Mouse (Mus musculus): ENCODE measurements around the gene Ddias. TPM values are rescaled to one million over a fixed set of nuclear protein-coding genes. Genes with fewer than 3 reads are reported as not detected.
A peak's percentile ranks its signal among the peaks of the same experiment; 100 is the strongest.

Gene Ddias
- polyA plus RNA-seq, 1 experiment from 2014 or later: 23.5 TPM

- WGBS: 85% methylated on average over 11 of the region's 11 CpGs
- Histone ChIP-seq H3K27me3 (replicated peaks; ENCODE audit: low read depth, poor library complexity, severe bottlenecking) (no peaks in the 10 kb centered on the region), H3K4me1 (no peaks in the 10 kb centered on the region), H3K36me3 (replicated peaks) (peaks cover 7% of the 10 kb centered on the region; the same call in 1 of the 2 replicates), H3K9me3 (no peaks in the 10 kb centered on the region), H3K27ac (replicated peaks) (no peak overlapping the region), H3K4me3 (no peak overlapping the region)
- DNase-seq (ENCODE audit: low spot score): no peak
These were observed 36.8 kb downstream of the Ddias start for GRCm38 (mm10) chr7:92837226-92837625.

- Histone ChIP-seq H3K4me3 (no peak overlapping the region), H3K4me1 (no peaks in the 10 kb centered on the region), H3K36me3 (replicated peaks) (peaks cover 7% of the 10 kb centered on the region; the same call in 1 of the 2 replicates), H3K27ac (replicated peaks) (no peak overlapping the region), H3K27me3 (replicated peaks; ENCODE audit: low read depth, poor library complexity, severe bottlenecking) (no peaks in the 10 kb centered on the region), H3K9me3 (no peaks in the 10 kb centered on the region)
- no peak for DNase-seq (ENCODE audit: low spot score)
- 87% methylated on average over 3 of the region's 3 CpGs for WGBS
These were observed 37.6 kb downstream of the Ddias start for GRCm38 (mm10) chr7:92836447-92836846.

- Histone ChIP-seq H3K4me1 (no peaks in the 10 kb centered on the region), H3K36me3 (replicated peaks) (peaks cover 7% of the 10 kb centered on the region; the same call in 1 of the 2 replicates), H3K27ac (replicated peaks) (no peak overlapping the region), H3K27me3 (replicated peaks; ENCODE audit: low read depth, poor library complexity, severe bottlenecking) (no peaks in the 10 kb centered on the region), H3K4me3 (no peak overlapping the region), H3K9me3 (no peaks in the 10 kb centered on the region)
- no peak for DNase-seq (ENCODE audit: low spot score)
- 90% methylated on average over 2 of the region's 2 CpGs for WGBS
These were observed 39.7 kb downstream of the Ddias start for GRCm38 (mm10) chr7:92834391-92834790.

GRCm38 (mm10) chr7:92832395-92832794 is 41.7 kb downstream of the Ddias start:
- Histone ChIP-seq H3K9me3 (no peaks in the 10 kb centered on the region), H3K4me1 (no peaks in the 10 kb centered on the region), H3K27me3 (replicated peaks; ENCODE audit: low read depth, poor library complexity, severe bottlenecking) (no peaks in the 10 kb centered on the region), H3K27ac (replicated peaks) (no peak overlapping the region), H3K4me3 (no peak overlapping the region), H3K36me3 (replicated peaks) (peaks cover 7% of the 10 kb centered on the region; the same call in 1 of the 2 replicates)
- 93% methylated on average over 6 of the region's 6 CpGs for WGBS
- no peak for DNase-seq (ENCODE audit: low spot score)

- Histone ChIP-seq H3K27me3 (replicated peaks; ENCODE audit: low read depth, poor library complexity, severe bottlenecking) (no peaks in the 10 kb centered on the region), H3K4me3 (no peak overlapping the region), H3K9me3 (no peaks in the 10 kb centered on the region), H3K4me1 (no peaks in the 10 kb centered on the region), H3K27ac (replicated peaks) (no peak overlapping the region), H3K36me3 (replicated peaks) (no peaks in the 10 kb centered on the region)
- no peak for DNase-seq (ENCODE audit: low spot score)
- 43% methylated on average over 3 of the region's 3 CpGs for WGBS
These were observed 46.1 kb downstream of the Ddias start for GRCm38 (mm10) chr7:92827981-92828380.

- Histone ChIP-seq H3K27ac (replicated peaks) (no peak overlapping the region), H3K4me3 (no peak overlapping the region), H3K36me3 (replicated peaks) (no peaks in the 10 kb centered on the region), H3K27me3 (replicated peaks; ENCODE audit: low read depth, poor library complexity, severe bottlenecking) (no peaks in the 10 kb centered on the region), H3K4me1 (peaks cover 16% of the 10 kb centered on the region), H3K9me3 (no peaks in the 10 kb centered on the region)
- no peak for DNase-seq (ENCODE audit: low spot score)
- 93% methylated on average over 3 of the region's 3 CpGs for WGBS
These were observed 47.8 kb downstream of the Ddias start for GRCm38 (mm10) chr7:92826248-92826647.

- no peaks in the 10 kb centered on the region for H3K9me3 ChIP-seq
- H3K27ac ChIP-seq (replicated peaks): no peak overlapping the region
- H3K36me3 ChIP-seq (replicated peaks): no peaks in the 10 kb centered on the region
- WGBS: 47% methylated on average over 1 of the region's 1 CpGs
- H3K4me3 ChIP-seq: no peak overlapping the region
- no peak for DNase-seq (ENCODE audit: low spot score)
- H3K27me3 ChIP-seq (replicated peaks; ENCODE audit: low read depth, poor library complexity, severe bottlenecking): no peaks in the 10 kb centered on the region
- peaks cover 19% of the 10 kb centered on the region for H3K4me1 ChIP-seq
These were observed 51.5 kb downstream of the Ddias start for GRCm38 (mm10) chr7:92822409-92823101.

GRCm38 (mm10) chr7:92821871-92822270 is 52.2 kb downstream of the Ddias start:
- DNase-seq (ENCODE audit: low spot score): no peak
- 52% methylated on average over 4 of the region's 4 CpGs for WGBS
- Histone ChIP-seq H3K27ac (replicated peaks) (no peak overlapping the region), H3K9me3 (no peaks in the 10 kb centered on the region), H3K4me3 (no peak overlapping the region), H3K4me1 (peaks cover 19% of the 10 kb centered on the region), H3K36me3 (replicated peaks) (no peaks in the 10 kb centered on the region), H3K27me3 (replicated peaks; ENCODE audit: low read depth, poor library complexity, severe bottlenecking) (no peaks in the 10 kb centered on the region)

- 77% methylated on average over 7 of the region's 7 CpGs for WGBS
- Histone ChIP-seq H3K36me3 (replicated peaks) (no peaks in the 10 kb centered on the region), H3K4me3 (no peak overlapping the region), H3K9me3 (no peaks in the 10 kb centered on the region), H3K27ac (replicated peaks) (no peak overlapping the region), H3K4me1 (peaks cover 19% of the 10 kb centered on the region), H3K27me3 (replicated peaks; ENCODE audit: low read depth, poor library complexity, severe bottlenecking) (no peaks in the 10 kb centered on the region)
- no peak for DNase-seq (ENCODE audit: low spot score)
These were observed 53.0 kb downstream of the Ddias start for GRCm38 (mm10) chr7:92820941-92821465.

- Histone ChIP-seq H3K9me3 (no peaks in the 10 kb centered on the region), H3K27me3 (replicated peaks; ENCODE audit: low read depth, poor library complexity, severe bottlenecking) (no peaks in the 10 kb centered on the region), H3K4me1 (peaks cover 19% of the 10 kb centered on the region), H3K36me3 (replicated peaks) (no peaks in the 10 kb centered on the region), H3K27ac (replicated peaks) (no peak overlapping the region), H3K4me3 (no peak overlapping the region)
- WGBS: 88% methylated on average over 1 of the region's 1 CpGs
- no peak for DNase-seq (ENCODE audit: low spot score)
These were observed 53.6 kb downstream of the Ddias start for GRCm38 (mm10) chr7:92820410-92820809.

GRCm38 (mm10) chr7:92819656-92820055 is 54.4 kb downstream of the Ddias start:
- Histone ChIP-seq H3K4me1 (peaks cover 19% of the 10 kb centered on the region), H3K27ac (replicated peaks) (0 out of 2 replicates have a peak overlapping the region, but pooled peaks have one; percentile 4), H3K9me3 (no peaks in the 10 kb centered on the region), H3K36me3 (replicated peaks) (no peaks in the 10 kb centered on the region), H3K4me3 (no peak overlapping the region), H3K27me3 (replicated peaks; ENCODE audit: low read depth, poor library complexity, severe bottlenecking) (no peaks in the 10 kb centered on the region)
- no peak for DNase-seq (ENCODE audit: low spot score)
- WGBS: 80% methylated on average over 11 of the region's 11 CpGs

- Histone ChIP-seq H3K27ac (replicated peaks) (no peak overlapping the region), H3K4me3 (no peak overlapping the region), H3K4me1 (peaks cover 19% of the 10 kb centered on the region), H3K36me3 (replicated peaks) (no peaks in the 10 kb centered on the region), H3K27me3 (replicated peaks; ENCODE audit: low read depth, poor library complexity, severe bottlenecking) (no peaks in the 10 kb centered on the region), H3K9me3 (no peaks in the 10 kb centered on the region)
- no peak for DNase-seq (ENCODE audit: low spot score)
- 91% methylated on average over 9 of the region's 9 CpGs for WGBS
These were observed 56.2 kb downstream of the Ddias start for GRCm38 (mm10) chr7:92817886-92818285.

GRCm38 (mm10) chr7:92817242-92817641 is 56.8 kb downstream of the Ddias start:
- Histone ChIP-seq H3K9me3 (no peaks in the 10 kb centered on the region), H3K27ac (replicated peaks) (no peak overlapping the region), H3K36me3 (replicated peaks) (no peaks in the 10 kb centered on the region), H3K27me3 (replicated peaks; ENCODE audit: low read depth, poor library complexity, severe bottlenecking) (no peaks in the 10 kb centered on the region), H3K4me3 (no peak overlapping the region), H3K4me1 (peaks cover 13% of the 10 kb centered on the region)
- no peak for DNase-seq (ENCODE audit: low spot score)
- 76% methylated on average over 2 of the region's 2 CpGs for WGBS
